Mouse (Mus musculus) forebrain, embryonic 11.5 days (tissue): ENCODE measurements around the gene Chrna1. TPM values are rescaled to one million over a fixed set of nuclear protein-coding genes. Genes with fewer than 3 reads are reported as not detected.
A peak's percentile ranks its signal among the peaks of the same experiment; 100 is the strongest.

Source experiments
- ATAC-seq: fragments of 200-750 bp; cut with Nextera tagmentation; replicated peaks from 2 replicates; pipeline ENCODE4 v1.8.0; 2017; ENCODE audit warnings: moderate TSS enrichment; ENCODE audit not compliant: low FRiP score
- DNase-seq: peaks from one replicate; pipeline ENCODE4 v3.0.0-alpha.2; 2017; ENCODE audit warnings: low spot score
- H3K27ac ChIP-seq: fragments of 300-500 bp; sonication (generic); 2 replicates; pipeline ENCODE4 v1.5.1; 2014; ENCODE audit warnings: low read depth, low read length
- H3K27me3 ChIP-seq: fragments of 300-500 bp; sonication (generic); 2 replicates; pipeline ENCODE4 v1.6.1; 2014; ENCODE audit warnings: mild to moderate bottlenecking, low read length, mixed read lengths; ENCODE audit not compliant: control insufficient read depth, insufficient read depth
- H3K36me3 ChIP-seq: fragments of 300-500 bp; sonication (generic); 2 replicates; pipeline ENCODE4 v1.6.1; 2014; ENCODE audit warnings: mild to moderate bottlenecking, low read length, moderate library complexity, mixed read lengths; ENCODE audit not compliant: control insufficient read depth, insufficient read depth
- H3K4me1 ChIP-seq: fragments of 300-500 bp; sonication (generic); replicated peaks from 2 replicates; pipeline ENCODE4 v1.6.1; 2014; ENCODE audit warnings: low read length, mixed read lengths; ENCODE audit not compliant: control insufficient read depth, insufficient read depth
- H3K4me2 ChIP-seq: fragments of 300-500 bp; sonication (generic); 2 replicates; pipeline ENCODE4 v1.6.1; 2014; ENCODE audit warnings: low read depth, mild to moderate bottlenecking, low read length, moderate library complexity, mixed read lengths; ENCODE audit not compliant: severe bottlenecking
- H3K4me3 ChIP-seq: fragments of 300-500 bp; sonication (generic); 2 replicates; pipeline ENCODE4 v1.5.1; 2014; ENCODE audit warnings: low read depth, low read length
- H3K9ac ChIP-seq: fragments of 300-500 bp; sonication (generic); 2 replicates; pipeline ENCODE4 v1.6.1; 2014; ENCODE audit warnings: low read length
- H3K9me3 ChIP-seq: fragments of 300-500 bp; sonication (generic); 2 replicates; pipeline ENCODE4 v1.6.1; 2016; ENCODE audit warnings: low read length, mixed read lengths; ENCODE audit not compliant: control insufficient read depth
- WGBS: fragments of 180-500 bp; shearing (Covaris S2); extraction: QIAGEN DNeasy Blood & Tissue Kit; methylation state at CpG from one replicate; pipeline ENCODE4 v1.1.7; 2014; 5-methylcytosine and 5-hydroxymethylcytosine counted together
- polyA plus RNA-seq: library from polyadenylated mRNA; unstranded; fragments of >200 nt; fragmentation: Nextera tagmentation; extraction: Ambion mirVana; gene quantifications from 2 replicates; pipeline ENCODE4 v1.2.1, GENCODE M21; 2014

The Chrna1 gene
- polyA plus RNA-seq, 1 experiment from 2014 or later = 0.32 TPM

- Histone ChIP-seq H3K4me2 (no peak overlapping the region), H3K27ac (no peak overlapping the region), H3K27me3 (no peaks in the 10 kb centered on the region), H3K4me3 (no peak overlapping the region), H3K36me3 (no peaks in the 10 kb centered on the region), H3K4me1 (no peaks in the 10 kb centered on the region), H3K9me3 (no peaks in the 10 kb centered on the region), H3K9ac (no peak overlapping the region)
- ATAC-seq (no peak), DNase-seq (no peak)
- 91% methylated on average over 11 of the region's 11 CpGs for WGBS
These were observed 17.6 kb upstream of the Chrna1 start for GRCm38 (mm10) chr2:73597772-73598171.

- Histone ChIP-seq H3K4me2 (0 out of 2 replicates have a peak overlapping the region, but pooled peaks have one; percentile 11), H3K9me3 (no peaks in the 10 kb centered on the region), H3K4me1 (0 out of 2 replicates have a peak, but pooled peaks cover 3% of the 10 kb centered on the region), H3K27me3 (no peaks in the 10 kb centered on the region), H3K9ac (no peak overlapping the region), H3K27ac (no peak overlapping the region), H3K4me3 (no peak overlapping the region), H3K36me3 (no peaks in the 10 kb centered on the region)
- 32% methylated on average over 9 of the region's 9 CpGs for WGBS
- no peak for ATAC-seq
- no peak for DNase-seq
These were observed 16.6 kb upstream of the Chrna1 start for GRCm38 (mm10) chr2:73596786-73597185.

- WGBS = 76% methylated on average over 5 of the region's 5 CpGs
- H3K4me3 ChIP-seq = no peak overlapping the region
These were observed 16.2 kb upstream of the Chrna1 start for GRCm38 (mm10) chr2:73596326-73596725.

GRCm38 (mm10) chr2:73593101-73593439, 12.9 kb upstream of the Chrna1 start:
- Histone ChIP-seq H3K27ac (no peak overlapping the region), H3K36me3 (no peaks in the 10 kb centered on the region), H3K27me3 (no peaks in the 10 kb centered on the region), H3K4me2 (no peak overlapping the region), H3K4me3 (no peak overlapping the region), H3K4me1 (peaks cover 8% of the 10 kb centered on the region; the same call in 1 of the 2 replicates), H3K9me3 (no peaks in the 10 kb centered on the region), H3K9ac (no peak overlapping the region)
- no peak for ATAC-seq
- DNase-seq = no peak
- 76% methylated on average over 2 of the region's 2 CpGs for WGBS

More at GRCm38 (mm10) chr2:73596326-73596725, 16.2 kb upstream of the Chrna1 start:
- Histone ChIP-seq H3K27ac (no peak overlapping the region), H3K9me3 (no peaks in the 10 kb centered on the region), H3K4me1 (0 out of 2 replicates have a peak, but pooled peaks cover 3% of the 10 kb centered on the region), H3K36me3 (no peaks in the 10 kb centered on the region), H3K27me3 (no peaks in the 10 kb centered on the region), H3K9ac (no peak overlapping the region), H3K4me2 (no peak overlapping the region)
- DNase-seq (no peak), ATAC-seq (no peak)

- H3K9me3 ChIP-seq = no peaks in the 10 kb centered on the region
- H3K9ac ChIP-seq = no peak overlapping the region
- no peak overlapping the region for H3K4me3 ChIP-seq
- no peak overlapping the region for H3K27ac ChIP-seq
- ATAC-seq (no peak), DNase-seq (no peak)
- H3K4me2 ChIP-seq = no peak overlapping the region
- no peaks in the 10 kb centered on the region for H3K27me3 ChIP-seq
- peaks cover 8% of the 10 kb centered on the region; the same call in 1 of the 2 replicates for H3K4me1 ChIP-seq
- WGBS = 84% methylated on average over 14 of the region's 14 CpGs
- H3K36me3 ChIP-seq = no peaks in the 10 kb centered on the region
These were observed 12.3 kb upstream of the Chrna1 start for GRCm38 (mm10) chr2:73592231-73593100.

- no peak overlapping the region for H3K27ac ChIP-seq
- H3K27me3 ChIP-seq = no peaks in the 10 kb centered on the region
- H3K9ac ChIP-seq = no peak overlapping the region
- H3K4me3 ChIP-seq = no peak overlapping the region
- no peak for DNase-seq
- H3K4me1 ChIP-seq = peaks cover 8% of the 10 kb centered on the region; the same call in 1 of the 2 replicates
- no peak for ATAC-seq
- no peaks in the 10 kb centered on the region for H3K9me3 ChIP-seq
- no peaks in the 10 kb centered on the region for H3K36me3 ChIP-seq
- WGBS = 65% methylated on average over 6 of the region's 6 CpGs
- H3K4me2 ChIP-seq = no peak overlapping the region
These were observed 11.1 kb upstream of the Chrna1 start for GRCm38 (mm10) chr2:73591246-73591645.

- peaks cover 8% of the 10 kb centered on the region; the same call in 1 of the 2 replicates for H3K4me1 ChIP-seq
- H3K27me3 ChIP-seq = no peaks in the 10 kb centered on the region
- no peaks in the 10 kb centered on the region for H3K9me3 ChIP-seq
- peak overlapping the region; percentile 41 for H3K4me2 ChIP-seq
- peak; percentile 69 for DNase-seq
- no peak overlapping the region for H3K27ac ChIP-seq
- H3K9ac ChIP-seq = no peak overlapping the region
- WGBS = 15% methylated on average over 12 of the region's 12 CpGs
- 0 out of 2 replicates have a peak, but pooled peaks have one; percentile 51 for ATAC-seq
- no peaks in the 10 kb centered on the region for H3K36me3 ChIP-seq
- peak overlapping the region; percentile 1; the same call in 1 of the 2 replicates for H3K4me3 ChIP-seq
These were observed 10.0 kb upstream of the Chrna1 start for GRCm38 (mm10) chr2:73590106-73590505.

GRCm38 (mm10) chr2:73588951-73589350, 8.8 kb upstream of the Chrna1 start:
- WGBS = 81% methylated on average over 2 of the region's 2 CpGs
- DNase-seq = no peak
- ATAC-seq = no peak
- Histone ChIP-seq H3K27me3 (no peaks in the 10 kb centered on the region), H3K4me3 (no peak overlapping the region), H3K27ac (no peak overlapping the region), H3K4me1 (peaks cover 11% of the 10 kb centered on the region; the same call in 1 of the 2 replicates), H3K4me2 (no peak overlapping the region), H3K9ac (no peak overlapping the region), H3K36me3 (no peaks in the 10 kb centered on the region), H3K9me3 (no peaks in the 10 kb centered on the region)
